Mouse (Mus musculus): ENCODE data around the gene Rxfp2. TPM values are rescaled to one million over a fixed set of nuclear protein-coding genes. Genes with fewer than 3 reads are reported as not detected.
A peak's percentile ranks its signal among the peaks of the same experiment; 100 is the strongest.

Rxfp2 gene
- polyA plus RNA-seq, 1 experiment from 2014 or later, result 1.5 TPM

GRCm38 (mm10) chr5:150049946-150050345 is 31.5 kb downstream of the Rxfp2 start:
- ATAC-seq (ENCODE audit: low FRiP score, low read depth), result no peak
- H3K4me1 ChIP-seq, result no peaks in the 10 kb centered on the region
- WGBS, result 61% methylated on average over 7 of the region's 7 CpGs

GRCm38 (mm10) chr5:150051828-150052227 is 33.4 kb downstream of the Rxfp2 start:
- Histone ChIP-seq H3K27ac (no peak overlapping the region), H3K9me3 (no peaks in the 10 kb centered on the region), H3K27me3 (replicated peaks) (no peaks in the 10 kb centered on the region), H3K4me1 (no peaks in the 10 kb centered on the region), H3K4me3 (no peak overlapping the region), H3K4me2 (replicated peaks) (no peak overlapping the region), H3K36me3 (no peaks in the 10 kb centered on the region), H3K9ac (no peak overlapping the region)
- WGBS, result 54% methylated on average over 5 of the region's 5 CpGs
- ATAC-seq (ENCODE audit: low FRiP score, low read depth), result no peak

More at GRCm38 (mm10) chr5:150049946-150050345, 31.5 kb downstream of the Rxfp2 start:
- Histone ChIP-seq H3K27me3 (replicated peaks) (no peaks in the 10 kb centered on the region), H3K9me3 (no peaks in the 10 kb centered on the region), H3K4me3 (no peak overlapping the region), H3K4me2 (replicated peaks) (no peak overlapping the region), H3K27ac (no peak overlapping the region), H3K36me3 (no peaks in the 10 kb centered on the region), H3K9ac (no peak overlapping the region)

GRCm38 (mm10) chr5:150053294-150053693 is 34.8 kb downstream of the Rxfp2 start:
- H3K9ac ChIP-seq, result no peak overlapping the region
- no peak overlapping the region for H3K27ac ChIP-seq
- no peak overlapping the region for H3K4me3 ChIP-seq
- no peaks in the 10 kb centered on the region for H3K36me3 ChIP-seq
- H3K4me1 ChIP-seq, result no peaks in the 10 kb centered on the region
- no peaks in the 10 kb centered on the region for H3K27me3 ChIP-seq (replicated peaks)
- H3K9me3 ChIP-seq, result no peaks in the 10 kb centered on the region
- no peak overlapping the region for H3K4me2 ChIP-seq (replicated peaks)
- 87% methylated on average over 4 of the region's 4 CpGs for WGBS
- no peak for ATAC-seq (ENCODE audit: low FRiP score, low read depth)

GRCm38 (mm10) chr5:150053956-150054355 is 35.5 kb downstream of the Rxfp2 start:
- no peaks in the 10 kb centered on the region for H3K27me3 ChIP-seq (replicated peaks)
- no peak for ATAC-seq (ENCODE audit: low FRiP score, low read depth)
- H3K4me3 ChIP-seq, result no peak overlapping the region
- no peak overlapping the region for H3K27ac ChIP-seq
- no peaks in the 10 kb centered on the region for H3K4me1 ChIP-seq
- H3K36me3 ChIP-seq, result no peaks in the 10 kb centered on the region
- H3K4me2 ChIP-seq (replicated peaks), result no peak overlapping the region
- H3K9me3 ChIP-seq, result no peaks in the 10 kb centered on the region
- no peak overlapping the region for H3K9ac ChIP-seq
- 92% methylated on average over 7 of the region's 7 CpGs for WGBS

GRCm38 (mm10) chr5:150055322-150055721 is 36.8 kb downstream of the Rxfp2 start:
- Histone ChIP-seq H3K4me1 (no peaks in the 10 kb centered on the region), H3K9me3 (no peaks in the 10 kb centered on the region), H3K9ac (no peak overlapping the region), H3K4me3 (no peak overlapping the region), H3K36me3 (no peaks in the 10 kb centered on the region), H3K4me2 (replicated peaks) (no peak overlapping the region), H3K27me3 (replicated peaks) (no peaks in the 10 kb centered on the region), H3K27ac (no peak overlapping the region)
- no peak for ATAC-seq (ENCODE audit: low FRiP score, low read depth)
- 85% methylated on average over 1 of the region's 1 CpGs for WGBS

GRCm38 (mm10) chr5:150056056-150056455 is 37.6 kb downstream of the Rxfp2 start:
- Histone ChIP-seq H3K9ac (no peak overlapping the region), H3K4me1 (no peaks in the 10 kb centered on the region), H3K4me2 (replicated peaks) (no peak overlapping the region; the same call in 1 of the 2 replicates), H3K36me3 (no peaks in the 10 kb centered on the region), H3K4me3 (no peak overlapping the region), H3K27ac (no peak overlapping the region), H3K9me3 (no peaks in the 10 kb centered on the region), H3K27me3 (replicated peaks) (no peaks in the 10 kb centered on the region)
- 57% methylated on average over 5 of the region's 5 CpGs for WGBS
- ATAC-seq (ENCODE audit: low FRiP score, low read depth), result no peak

GRCm38 (mm10) chr5:150058845-150059244 is 40.4 kb downstream of the Rxfp2 start:
- no peak overlapping the region for H3K4me3 ChIP-seq
- no peak overlapping the region for H3K27ac ChIP-seq
- H3K9me3 ChIP-seq, result no peaks in the 10 kb centered on the region
- no peak overlapping the region for H3K9ac ChIP-seq
- 82% methylated on average over 5 of the region's 5 CpGs for WGBS
- ATAC-seq (ENCODE audit: low FRiP score, low read depth), result no peak
- no peaks in the 10 kb centered on the region for H3K4me1 ChIP-seq
- H3K36me3 ChIP-seq, result no peaks in the 10 kb centered on the region
- H3K27me3 ChIP-seq (replicated peaks), result no peaks in the 10 kb centered on the region
- no peak overlapping the region for H3K4me2 ChIP-seq (replicated peaks)

GRCm38 (mm10) chr5:150059466-150059865 is 41.0 kb downstream of the Rxfp2 start:
- no peak overlapping the region for H3K9ac ChIP-seq
- ATAC-seq (ENCODE audit: low FRiP score, low read depth), result no peak
- WGBS, result 94% methylated on average over 9 of the region's 9 CpGs
- no peaks in the 10 kb centered on the region for H3K27me3 ChIP-seq (replicated peaks)
- H3K4me1 ChIP-seq, result peaks cover 3% of the 10 kb centered on the region; the same call in 1 of the 2 replicates
- H3K4me3 ChIP-seq, result no peak overlapping the region
- H3K9me3 ChIP-seq, result no peaks in the 10 kb centered on the region
- H3K27ac ChIP-seq, result no peak overlapping the region
- no peaks in the 10 kb centered on the region for H3K36me3 ChIP-seq
- no peak overlapping the region for H3K4me2 ChIP-seq (replicated peaks)

GRCm38 (mm10) chr5:150061086-150061485 is 42.6 kb downstream of the Rxfp2 start:
- Histone ChIP-seq H3K9ac (no peak overlapping the region), H3K4me2 (replicated peaks) (no peak overlapping the region), H3K9me3 (no peaks in the 10 kb centered on the region), H3K27ac (no peak overlapping the region), H3K36me3 (no peaks in the 10 kb centered on the region), H3K4me1 (peaks cover 6% of the 10 kb centered on the region; the same call in 1 of the 2 replicates), H3K4me3 (no peak overlapping the region), H3K27me3 (replicated peaks) (no peaks in the 10 kb centered on the region)
- WGBS, result 86% methylated on average over 9 of the region's 9 CpGs
- no peak for ATAC-seq (ENCODE audit: low FRiP score, low read depth)

- Histone ChIP-seq H3K9ac (no peak overlapping the region), H3K36me3 (no peaks in the 10 kb centered on the region), H3K27ac (no peak overlapping the region), H3K27me3 (replicated peaks) (no peaks in the 10 kb centered on the region), H3K4me1 (peaks cover 6% of the 10 kb centered on the region; the same call in 1 of the 2 replicates), H3K4me2 (replicated peaks) (no peak overlapping the region), H3K4me3 (no peak overlapping the region), H3K9me3 (no peaks in the 10 kb centered on the region)
- 62% methylated on average over 10 of the region's 10 CpGs for WGBS
- ATAC-seq (ENCODE audit: low FRiP score, low read depth), result no peak
These were observed 45.8 kb downstream of the Rxfp2 start for GRCm38 (mm10) chr5:150064286-150064685.

GRCm38 (mm10) chr5:150070086-150070485 is 51.6 kb downstream of the Rxfp2 start:
- no peak overlapping the region for H3K9ac ChIP-seq
- no peak for ATAC-seq (ENCODE audit: low FRiP score, low read depth)
- H3K4me2 ChIP-seq (replicated peaks), result peak overlapping the region; percentile 18; the same call in 1 of the 2 replicates

GRCm38 (mm10) chr5:150071738-150072137 is 53.3 kb downstream of the Rxfp2 start:
- no peaks in the 10 kb centered on the region for H3K4me1 ChIP-seq
- H3K4me3 ChIP-seq, result no peak overlapping the region
- no peaks in the 10 kb centered on the region for H3K27me3 ChIP-seq (replicated peaks)
- no peak overlapping the region for H3K27ac ChIP-seq
- no peak for ATAC-seq (ENCODE audit: low FRiP score, low read depth)
- H3K36me3 ChIP-seq, result no peaks in the 10 kb centered on the region
- H3K4me2 ChIP-seq (replicated peaks), result no peak overlapping the region
- H3K9ac ChIP-seq, result no peak overlapping the region
- no peaks in the 10 kb centered on the region for H3K9me3 ChIP-seq

More at GRCm38 (mm10) chr5:150070086-150070485, 51.6 kb downstream of the Rxfp2 start:
- H3K4me1 ChIP-seq, result no peaks in the 10 kb centered on the region
- no peak overlapping the region for H3K27ac ChIP-seq
- H3K9me3 ChIP-seq, result no peaks in the 10 kb centered on the region
- WGBS, result 21% methylated on average over 10 of the region's 10 CpGs
- H3K27me3 ChIP-seq (replicated peaks), result no peaks in the 10 kb centered on the region
- H3K4me3 ChIP-seq, result no peak overlapping the region
- no peaks in the 10 kb centered on the region for H3K36me3 ChIP-seq

Measured in neural tube, embryonic 12.5 days (tissue).